Mouse (Mus musculus): Measurements from ENCODE around the gene Nf1. TPM values are rescaled to one million over a fixed set of nuclear protein-coding genes. Genes with fewer than 3 reads are reported as not detected.

Nf1 gene
- polyA plus RNA-seq, 1 experiment from 2014 or later, result 10.4 TPM

DNA sequence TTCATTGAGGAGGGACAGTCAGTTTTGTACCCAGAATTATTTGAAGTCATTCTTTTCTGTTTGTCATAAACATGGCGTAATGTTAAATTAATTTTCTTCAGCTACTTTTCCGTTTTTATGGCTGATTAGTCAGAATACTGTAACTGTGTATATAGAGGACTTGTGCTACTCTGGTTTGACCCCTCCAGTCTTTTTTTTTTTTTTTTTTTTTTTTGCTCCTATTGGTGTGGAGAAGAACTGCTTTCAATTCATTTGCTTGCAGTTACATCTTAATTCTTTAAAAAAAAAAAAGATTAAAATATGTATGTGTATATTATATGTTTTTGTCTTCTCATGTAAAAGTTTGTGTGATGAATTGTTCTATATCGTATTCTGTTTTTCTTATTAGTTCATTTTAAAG, 172.5 kb downstream of the Nf1 start:
- no peak overlapping the region for H3K27ac ChIP-seq (ENCODE audit: low read depth, low read length)
- no peaks in the 10 kb centered on the region for H3K9me3 ChIP-seq (ENCODE audit: control insufficient read depth, low read length)
- no peak for DNase-seq (ENCODE audit: low spot score, missing footprints)
- H3K4me2 ChIP-seq, result no peak overlapping the region
- H3K9ac ChIP-seq (ENCODE audit: low read length), result no peak overlapping the region
- 88% methylated on average over 3 of the region's 3 CpGs for WGBS
- no peaks in the 10 kb centered on the region for H3K36me3 ChIP-seq (ENCODE audit: control insufficient read depth, insufficient read depth, low read length)
- no peaks in the 10 kb centered on the region for H3K27me3 ChIP-seq (ENCODE audit: control insufficient read depth, insufficient read depth, low read length)
- H3K4me1 ChIP-seq (ENCODE audit: control insufficient read depth, insufficient read depth, low read length), result no peaks in the 10 kb centered on the region
- no peak overlapping the region for H3K4me3 ChIP-seq (ENCODE audit: low read depth, low read length)
- no peak for ATAC-seq (ENCODE audit: low FRiP score)

DNA sequence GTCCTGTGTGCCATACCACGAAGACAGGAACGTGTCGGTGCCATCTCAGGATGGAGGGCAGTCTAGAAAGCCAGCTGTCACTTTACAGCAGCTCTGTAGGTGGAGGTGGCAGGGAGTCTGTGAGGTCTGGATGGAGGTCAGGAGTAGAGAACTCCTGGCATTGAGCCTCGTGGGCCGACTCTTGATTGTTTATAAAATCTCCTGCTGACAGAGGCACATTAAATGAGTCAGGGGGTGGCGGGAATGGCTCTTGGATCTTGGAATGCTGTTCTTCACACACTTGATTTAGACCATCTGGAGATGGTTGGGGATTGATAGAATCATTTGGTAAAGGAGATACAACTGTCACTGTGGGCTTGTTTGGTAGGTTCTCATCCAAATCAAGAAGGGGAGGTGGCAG, 175.8 kb downstream of the Nf1 start:
- no peak overlapping the region for H3K9ac ChIP-seq (ENCODE audit: low read length)
- no peaks in the 10 kb centered on the region for H3K4me1 ChIP-seq (ENCODE audit: control insufficient read depth, insufficient read depth, low read length)
- H3K27me3 ChIP-seq (ENCODE audit: control insufficient read depth, insufficient read depth, low read length), result no peaks in the 10 kb centered on the region
- ATAC-seq (ENCODE audit: low FRiP score) (no peak), DNase-seq (ENCODE audit: low spot score, missing footprints) (peak; percentile 19)
- H3K27ac ChIP-seq (ENCODE audit: low read depth, low read length), result no peak overlapping the region
- H3K4me2 ChIP-seq, result no peak overlapping the region
- WGBS, result 80% methylated on average over 6 of the region's 6 CpGs
- no peaks in the 10 kb centered on the region for H3K36me3 ChIP-seq (ENCODE audit: control insufficient read depth, insufficient read depth, low read length)
- no peak overlapping the region for H3K4me3 ChIP-seq (ENCODE audit: low read depth, low read length)
- no peaks in the 10 kb centered on the region for H3K9me3 ChIP-seq (ENCODE audit: control insufficient read depth, low read length)

DNA sequence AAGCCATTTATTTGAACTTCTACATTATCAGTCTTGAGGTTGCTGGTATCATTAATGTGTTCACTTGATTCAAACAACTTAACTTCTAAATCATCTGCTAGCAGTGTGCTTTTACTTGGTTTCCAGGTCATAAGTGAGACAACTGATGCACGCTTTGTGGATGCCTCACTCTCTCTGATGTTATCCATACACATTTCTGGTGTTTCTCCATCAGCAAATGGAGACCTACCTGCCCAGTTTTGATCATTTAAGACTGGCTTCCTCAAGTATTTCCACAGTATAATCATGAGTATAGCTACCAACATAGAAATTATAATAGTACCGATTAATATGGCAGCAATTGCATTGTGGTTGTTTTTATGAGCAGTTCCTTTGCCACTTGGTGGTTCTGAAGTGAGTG, 176.3 kb downstream of the Nf1 start:
- H3K27ac ChIP-seq (ENCODE audit: low read depth, low read length), result no peak overlapping the region
- H3K4me2 ChIP-seq, result no peak overlapping the region
- H3K27me3 ChIP-seq (ENCODE audit: control insufficient read depth, insufficient read depth, low read length), result no peaks in the 10 kb centered on the region
- DNase-seq (ENCODE audit: low spot score, missing footprints), result peak; percentile 61
- H3K9ac ChIP-seq (ENCODE audit: low read length), result no peak overlapping the region
- ATAC-seq (ENCODE audit: low FRiP score), result no peak
- H3K36me3 ChIP-seq (ENCODE audit: control insufficient read depth, insufficient read depth, low read length), result no peaks in the 10 kb centered on the region
- no peaks in the 10 kb centered on the region for H3K4me1 ChIP-seq (ENCODE audit: control insufficient read depth, insufficient read depth, low read length)
- no peaks in the 10 kb centered on the region for H3K9me3 ChIP-seq (ENCODE audit: control insufficient read depth, low read length)
- WGBS, result 93% methylated on average over 2 of the region's 2 CpGs
- no peak overlapping the region for H3K4me3 ChIP-seq (ENCODE audit: low read depth, low read length)

DNA sequence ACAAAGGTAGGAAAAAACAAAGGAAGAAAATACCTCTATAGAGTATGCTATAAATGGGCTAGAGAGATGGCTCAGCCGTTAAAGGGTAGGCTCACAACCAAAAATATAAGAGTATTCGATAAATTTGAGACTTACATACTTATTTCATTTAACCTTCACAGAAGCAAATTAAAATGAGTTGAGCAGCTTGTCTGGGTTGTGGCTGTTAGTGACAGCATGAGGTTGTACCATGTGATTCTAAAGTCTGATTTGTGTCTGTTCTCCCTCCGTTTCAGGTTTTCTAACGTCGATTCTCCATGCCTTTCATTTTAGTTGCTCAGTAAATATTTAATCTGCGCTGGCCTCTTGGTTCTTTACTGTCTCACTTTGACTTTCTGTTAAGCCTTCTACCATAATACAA, 179.8 kb downstream of the Nf1 start:
- WGBS, result 90% methylated on average over 6 of the region's 6 CpGs
- Histone ChIP-seq H3K27me3 (ENCODE audit: control insufficient read depth, insufficient read depth, low read length) (no peaks in the 10 kb centered on the region), H3K9ac (ENCODE audit: low read length) (no peak overlapping the region), H3K4me1 (ENCODE audit: control insufficient read depth, insufficient read depth, low read length) (no peaks in the 10 kb centered on the region), H3K27ac (ENCODE audit: low read depth, low read length) (no peak overlapping the region), H3K4me2 (no peak overlapping the region), H3K9me3 (ENCODE audit: control insufficient read depth, low read length) (no peaks in the 10 kb centered on the region), H3K4me3 (ENCODE audit: low read depth, low read length) (no peak overlapping the region), H3K36me3 (ENCODE audit: control insufficient read depth, insufficient read depth, low read length) (no peaks in the 10 kb centered on the region)
- no peak for ATAC-seq (ENCODE audit: low FRiP score)
- peak; percentile 59 for DNase-seq (ENCODE audit: low spot score, missing footprints)

DNA sequence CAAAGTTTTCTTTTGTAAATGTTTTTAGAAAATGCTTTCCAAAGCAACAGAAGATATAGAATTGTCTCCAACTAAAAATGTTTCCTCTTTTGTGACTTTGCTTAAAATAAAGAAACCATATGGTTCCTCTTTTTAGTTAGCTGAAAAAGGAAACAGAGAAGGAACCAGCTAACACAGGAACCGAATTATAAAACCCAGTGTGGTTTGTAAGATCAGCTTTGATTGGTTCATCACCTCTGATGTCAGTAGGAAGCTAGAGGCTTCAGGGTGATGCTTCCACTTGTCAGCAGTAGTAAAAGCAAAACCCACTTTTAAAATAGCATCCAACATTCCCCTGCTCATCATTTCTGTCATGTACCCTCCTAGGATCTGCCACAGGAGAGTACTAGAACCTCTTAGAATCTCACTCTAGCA, 180.4 kb downstream of the Nf1 start:
- Histone ChIP-seq H3K27me3 (ENCODE audit: control insufficient read depth, insufficient read depth, low read length) (no peaks in the 10 kb centered on the region), H3K4me1 (ENCODE audit: control insufficient read depth, insufficient read depth, low read length) (no peaks in the 10 kb centered on the region), H3K36me3 (ENCODE audit: control insufficient read depth, insufficient read depth, low read length) (no peaks in the 10 kb centered on the region), H3K9me3 (ENCODE audit: control insufficient read depth, low read length) (no peaks in the 10 kb centered on the region), H3K9ac (ENCODE audit: low read length) (no peak overlapping the region), H3K4me3 (ENCODE audit: low read depth, low read length) (no peak overlapping the region), H3K4me2 (no peak overlapping the region), H3K27ac (ENCODE audit: low read depth, low read length) (no peak overlapping the region)
- WGBS, result 85% methylated on average over 1 of the region's 1 CpGs
- ATAC-seq (ENCODE audit: low FRiP score) (no peak), DNase-seq (ENCODE audit: low spot score, missing footprints) (peak; percentile 56)

DNA sequence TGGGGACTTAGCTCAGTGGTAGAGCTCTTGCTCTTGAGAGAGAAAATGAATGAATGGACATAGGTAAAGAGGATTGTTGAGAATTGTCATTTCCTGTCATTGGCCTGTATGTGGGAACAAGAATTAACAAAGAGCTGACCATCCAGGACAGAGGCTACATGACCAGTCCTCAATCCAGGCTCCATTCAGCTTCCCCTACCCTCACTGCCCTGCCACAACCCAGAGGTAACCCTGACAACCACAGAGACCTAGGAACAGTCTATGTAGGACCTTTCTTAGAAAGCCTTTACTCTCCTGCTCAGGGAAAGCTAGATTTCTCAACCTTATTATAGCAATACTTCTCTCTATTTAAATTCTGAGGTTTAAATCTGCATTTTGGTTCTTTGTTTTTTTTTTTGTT, 181.3 kb downstream of the Nf1 start:
- Histone ChIP-seq H3K4me3 (ENCODE audit: low read depth, low read length) (no peak overlapping the region), H3K4me1 (ENCODE audit: control insufficient read depth, insufficient read depth, low read length) (no peaks in the 10 kb centered on the region), H3K36me3 (ENCODE audit: control insufficient read depth, insufficient read depth, low read length) (no peaks in the 10 kb centered on the region), H3K9ac (ENCODE audit: low read length) (no peak overlapping the region), H3K9me3 (ENCODE audit: control insufficient read depth, low read length) (no peaks in the 10 kb centered on the region), H3K4me2 (no peak overlapping the region), H3K27ac (ENCODE audit: low read depth, low read length) (no peak overlapping the region), H3K27me3 (ENCODE audit: control insufficient read depth, insufficient read depth, low read length) (no peaks in the 10 kb centered on the region)
- ATAC-seq (ENCODE audit: low FRiP score) (no peak), DNase-seq (ENCODE audit: low spot score, missing footprints) (peak; percentile 83)

DNA sequence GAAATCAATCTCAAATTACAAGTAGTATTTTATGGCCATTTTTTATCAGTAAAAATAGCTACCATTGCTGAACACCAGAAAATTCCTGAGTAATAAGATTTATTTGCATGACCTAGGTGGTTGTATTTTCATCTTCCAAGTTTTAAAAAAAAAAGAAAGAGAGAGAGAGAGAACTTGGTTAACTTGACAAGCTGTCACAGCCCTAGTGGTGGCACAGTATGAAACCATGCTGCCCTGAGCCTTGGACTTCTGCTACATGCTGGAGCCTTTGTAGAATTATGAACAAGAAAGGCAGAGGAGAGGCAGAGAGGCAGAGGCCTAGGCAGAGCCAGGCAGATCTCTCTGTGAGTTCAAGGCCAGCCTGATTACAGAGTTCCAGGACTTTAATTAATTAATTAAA, 182.4 kb downstream of the Nf1 start:
- no peak for ATAC-seq (ENCODE audit: low FRiP score)
- Histone ChIP-seq H3K4me3 (ENCODE audit: low read depth, low read length) (no peak overlapping the region), H3K4me1 (ENCODE audit: control insufficient read depth, insufficient read depth, low read length) (no peaks in the 10 kb centered on the region), H3K27ac (ENCODE audit: low read depth, low read length) (no peak overlapping the region), H3K4me2 (no peak overlapping the region), H3K27me3 (ENCODE audit: control insufficient read depth, insufficient read depth, low read length) (no peaks in the 10 kb centered on the region), H3K36me3 (ENCODE audit: control insufficient read depth, insufficient read depth, low read length) (no peaks in the 10 kb centered on the region), H3K9me3 (ENCODE audit: control insufficient read depth, low read length) (no peaks in the 10 kb centered on the region), H3K9ac (ENCODE audit: low read length) (no peak overlapping the region)
- peak; percentile 72 for DNase-seq (ENCODE audit: low spot score, missing footprints)

DNA sequence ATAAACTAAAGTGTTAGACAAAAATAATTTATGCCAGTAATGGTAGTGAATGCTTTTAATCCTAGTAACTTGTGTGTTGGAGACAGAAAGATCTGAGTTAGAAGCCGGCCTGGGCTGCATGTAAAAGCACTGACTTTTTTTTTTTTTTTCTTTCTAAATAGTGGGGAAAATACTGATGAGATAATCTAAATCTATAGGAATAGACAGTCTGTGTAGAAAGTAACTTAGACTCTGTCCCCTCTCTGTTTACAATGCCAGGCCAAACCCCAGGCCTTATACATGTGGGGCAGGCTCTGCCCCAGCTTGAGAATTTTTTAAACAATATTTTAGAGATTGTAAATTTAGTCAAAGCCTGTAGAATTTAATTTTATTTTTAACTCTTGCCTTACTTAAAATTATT, 183.5 kb downstream of the Nf1 start:
- H3K4me2 ChIP-seq, result no peak overlapping the region
- no peaks in the 10 kb centered on the region for H3K9me3 ChIP-seq (ENCODE audit: control insufficient read depth, low read length)
- H3K4me1 ChIP-seq (ENCODE audit: control insufficient read depth, insufficient read depth, low read length), result no peaks in the 10 kb centered on the region
- H3K27me3 ChIP-seq (ENCODE audit: control insufficient read depth, insufficient read depth, low read length), result no peaks in the 10 kb centered on the region
- no peak overlapping the region for H3K9ac ChIP-seq (ENCODE audit: low read length)
- DNase-seq (ENCODE audit: low spot score, missing footprints) (peak; percentile 10), ATAC-seq (ENCODE audit: low FRiP score) (no peak)
- H3K36me3 ChIP-seq (ENCODE audit: control insufficient read depth, insufficient read depth, low read length), result no peaks in the 10 kb centered on the region
- 89% methylated on average over 1 of the region's 1 CpGs for WGBS
- H3K4me3 ChIP-seq (ENCODE audit: low read depth, low read length), result no peak overlapping the region
- no peak overlapping the region for H3K27ac ChIP-seq (ENCODE audit: low read depth, low read length)

DNA sequence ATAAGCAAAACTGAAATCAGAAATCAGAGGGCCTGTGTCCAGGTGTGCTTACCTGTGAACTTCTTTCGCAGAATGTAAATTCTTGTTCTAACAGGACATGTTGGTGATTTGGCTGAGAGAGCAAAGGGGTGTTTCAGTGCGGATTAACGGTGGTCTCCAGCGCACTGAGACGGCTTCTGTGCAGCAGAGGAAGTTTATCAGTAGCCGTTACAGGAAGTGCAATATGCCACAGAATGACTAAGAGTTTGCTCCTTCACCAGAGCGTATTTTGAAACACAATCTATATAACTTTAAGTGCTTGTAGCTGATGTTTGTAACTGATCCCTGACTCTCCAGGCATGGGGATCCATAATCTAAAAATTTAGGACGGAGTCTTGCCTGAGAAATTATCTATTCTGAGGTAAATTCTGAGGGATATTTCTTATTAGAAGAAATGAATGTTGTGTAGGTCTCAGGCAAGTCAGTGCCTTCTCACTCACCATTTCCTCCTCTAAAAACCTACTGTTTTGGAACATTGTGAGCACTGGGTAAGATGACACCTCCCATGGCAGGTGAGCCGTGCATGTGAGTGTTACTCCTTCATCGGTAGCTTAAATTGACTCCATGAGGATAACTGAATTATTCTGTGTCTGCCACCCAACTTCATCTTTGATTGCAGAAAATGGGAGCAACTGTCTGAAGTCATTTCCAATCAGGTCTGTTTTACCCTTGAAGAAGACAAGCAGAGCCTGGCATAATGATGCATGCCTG, 184.2 kb downstream of the Nf1 start, which contains the start of gene Evi2b:
Evi2b (minus strand) TSS at position 203 of the 750 bp plus-strand sequence.
- WGBS, result 90% methylated on average over 10 of the region's 10 CpGs
- Histone ChIP-seq H3K27ac (ENCODE audit: low read depth, low read length) (no peak within 1 kb of the TSS), H3K9ac (ENCODE audit: low read length) (no peak within 1 kb of the TSS), H3K4me2 (no peak within 1 kb of the TSS), H3K9me3 (ENCODE audit: control insufficient read depth, low read length) (no peaks in the 10 kb centered on the region), H3K27me3 (ENCODE audit: control insufficient read depth, insufficient read depth, low read length) (no peaks in the 10 kb centered on the region), H3K36me3 (ENCODE audit: control insufficient read depth, insufficient read depth, low read length) (no peaks in the 10 kb centered on the region), H3K4me3 (ENCODE audit: low read depth, low read length) (no peak within 1 kb of the TSS), H3K4me1 (ENCODE audit: control insufficient read depth, insufficient read depth, low read length) (no peaks in the 10 kb centered on the region)
- DNase-seq (ENCODE audit: low spot score, missing footprints) (peak; percentile 37), ATAC-seq (ENCODE audit: low FRiP score) (no peak)

DNA sequence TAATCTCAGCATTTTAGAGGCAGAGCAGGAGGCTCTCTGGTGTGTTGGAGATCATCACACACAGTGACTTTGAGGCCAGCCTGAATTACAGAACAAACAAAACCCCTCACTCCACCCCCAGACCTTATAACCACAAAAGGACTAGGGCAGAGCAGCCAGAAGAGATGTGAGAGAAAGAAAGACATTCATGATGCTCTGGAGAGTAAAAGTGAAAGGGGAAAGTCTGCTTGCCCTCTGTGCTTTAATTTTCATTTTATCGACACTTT, 184.8 kb downstream of the Nf1 start:
- Histone ChIP-seq H3K27me3 (ENCODE audit: control insufficient read depth, insufficient read depth, low read length) (no peaks in the 10 kb centered on the region), H3K4me3 (ENCODE audit: low read depth, low read length) (no peak overlapping the region), H3K27ac (ENCODE audit: low read depth, low read length) (no peak overlapping the region), H3K4me2 (no peak overlapping the region), H3K4me1 (ENCODE audit: control insufficient read depth, insufficient read depth, low read length) (no peaks in the 10 kb centered on the region), H3K36me3 (ENCODE audit: control insufficient read depth, insufficient read depth, low read length) (no peaks in the 10 kb centered on the region), H3K9me3 (ENCODE audit: control insufficient read depth, low read length) (no peaks in the 10 kb centered on the region), H3K9ac (ENCODE audit: low read length) (no peak overlapping the region)
- 91% methylated on average over 1 of the region's 1 CpGs for WGBS
- DNase-seq (ENCODE audit: low spot score, missing footprints) (no peak), ATAC-seq (ENCODE audit: low FRiP score) (no peak)
